Mouse (Mus musculus) spleen, adult 2 months (tissue): ENCODE measurements around the gene Gm3415. TPM values are rescaled to one million over a fixed set of nuclear protein-coding genes. Genes with fewer than 3 reads are reported as not detected.
"Not testable (repeated sequence)": the region's sequence is repeated elsewhere in the genome, so short reads cannot be mapped to it uniquely, and the experiment has no call there.

ENCODE experiments used
- DNase-seq, 2 experiments: peaks; one replicate each; pipeline versions ENCODE4 v3.0.0 to v3.0.0-alpha.2; 2012 to 2021; ENCODE audit warnings: low spot score in 2 of 2, low read depth in 1 of 2
- H3K27ac ChIP-seq: fragments of 200-500 bp; 2 replicates; pipeline ENCODE4 v1.5.1; 2012; ENCODE audit warnings: low read length, inconsistent platforms; ENCODE audit not compliant: insufficient read depth
- H3K27me3 ChIP-seq: fragments of 200-500 bp; 2 replicates; pipeline ENCODE4 v1.6.1; 2012; ENCODE audit warnings: mild to moderate bottlenecking, moderate library complexity, low read length, inconsistent platforms; ENCODE audit not compliant: control insufficient read depth, insufficient read depth
- H3K36me3 ChIP-seq: fragments of 200-500 bp; 2 replicates; pipeline ENCODE4 v1.6.1; 2012; ENCODE audit warnings: mild to moderate bottlenecking, low read length, inconsistent platforms; ENCODE audit not compliant: control insufficient read depth, insufficient read depth
- H3K4me1 ChIP-seq: fragments of 200-500 bp; 2 replicates; pipeline ENCODE4 v1.6.1; 2011; ENCODE audit warnings: inconsistent platforms; ENCODE audit not compliant: control insufficient read depth, insufficient read depth, insufficient read length
- H3K4me3 ChIP-seq: fragments of 200-500 bp; 2 replicates; pipeline ENCODE4 v1.5.1; 2011; ENCODE audit warnings: mild to moderate bottlenecking, inconsistent platforms; ENCODE audit not compliant: insufficient read depth, insufficient read length; ENCODE audit errors: extremely low read depth
- CTCF ChIP-seq: fragments of 200-500 bp; IDR thresholded peaks from 2 replicates; pipeline ENCODE4 v1.5.1; 2011; ENCODE audit warnings: mild to moderate bottlenecking, inconsistent platforms; ENCODE audit not compliant: insufficient read depth, insufficient read length, insufficient replicate concordance; ENCODE audit errors: extremely low read depth
- POLR2A ChIP-seq: fragments of 200-500 bp; IDR thresholded peaks from 2 replicates; pipeline ENCODE4 v1.6.1; 2011; ENCODE audit warnings: low read depth, low read length, inconsistent platforms
- WGBS: fragments of 180-500 bp; shearing (Covaris S2); methylation state at CpG from one replicate; pipeline ENCODE4 v1.1.7; 2018; 5-methylcytosine and 5-hydroxymethylcytosine counted together
- polyA plus RNA-seq: library from polyadenylated mRNA; depleted of rRNA; stranded (reverse); fragments of >200 nt; gene quantifications from 2 replicates; pipeline ENCODE4 v1.2.3, GENCODE M21; 2012

Gm3415 gene
- polyA plus RNA-seq, 1 experiment: not detected

DNA sequence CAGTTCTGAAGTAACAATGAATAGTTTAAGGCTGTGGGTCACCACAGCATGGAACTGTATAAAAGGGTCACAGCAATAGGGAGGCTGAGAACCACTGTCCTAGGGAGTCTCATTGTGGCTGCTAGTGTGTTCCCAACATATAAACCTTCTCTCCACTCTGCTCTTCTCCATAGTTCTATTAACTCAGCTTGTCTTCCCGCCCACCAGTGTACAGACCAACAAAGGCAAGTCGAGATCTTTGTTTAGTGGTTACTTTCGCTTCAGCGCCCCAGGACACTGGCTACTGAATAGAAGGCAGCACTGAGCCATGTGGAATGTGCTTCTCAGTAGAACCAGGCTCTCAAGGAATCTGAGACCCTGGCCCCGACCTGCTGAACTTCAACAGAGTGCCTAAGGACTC lies 36.6 kb downstream of the Gm3415 start:
- Histone ChIP-seq H3K27me3 (no peaks in the 10 kb centered on the region), H3K4me3 (no peak overlapping the region), H3K4me1 (peaks cover 4% of the 10 kb centered on the region; the same call in 1 of the 2 replicates), H3K36me3 (no peaks in the 10 kb centered on the region), H3K27ac (no peak overlapping the region)
- no peak for DNase-seq
- no peak for TF ChIP-seq CTCF
- TF ChIP-seq POLR2A: no peak
- WGBS: 72% methylated on average over 5 of the region's 5 CpGs

DNA sequence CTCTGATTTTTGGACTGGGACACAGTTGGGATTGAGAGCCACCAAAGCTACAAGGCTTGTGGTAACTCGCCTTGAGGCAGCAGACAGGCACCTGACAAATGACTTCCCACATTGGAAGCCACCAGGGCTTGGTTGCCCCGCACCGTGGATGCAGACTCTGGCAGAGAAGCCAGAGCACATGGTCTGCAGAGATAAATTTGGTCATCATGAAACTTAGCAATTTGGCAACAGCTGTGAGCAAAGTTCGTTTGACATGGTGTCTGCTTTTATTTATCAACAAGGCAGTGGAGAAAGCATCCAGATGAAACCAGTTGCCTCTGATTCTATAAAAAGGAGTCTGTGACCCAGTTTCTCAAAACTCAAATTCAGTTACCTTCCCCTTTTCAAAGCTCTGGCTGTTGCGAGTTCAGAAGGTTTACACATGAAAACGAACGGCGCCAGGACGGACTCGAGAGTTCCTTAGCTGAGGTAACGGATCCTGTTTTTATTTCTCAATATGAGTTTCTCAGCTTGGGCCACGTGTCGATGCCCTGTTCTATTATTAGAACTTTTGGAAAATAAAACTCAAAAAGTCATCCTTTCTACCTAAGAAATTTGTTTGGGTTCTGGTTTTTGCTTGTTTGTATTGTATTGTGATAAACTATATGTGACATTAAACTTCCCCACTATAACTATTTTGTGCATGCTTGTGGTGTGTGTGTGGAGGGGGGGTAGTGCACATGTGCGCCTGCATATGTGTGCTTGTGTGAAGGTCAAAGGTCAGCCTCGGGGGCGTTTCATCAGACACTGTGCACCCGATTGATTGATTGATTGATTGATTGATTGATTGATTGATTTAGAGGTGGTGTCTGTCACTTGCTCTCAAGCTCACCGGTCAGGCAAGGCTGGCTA lies 40.9 kb downstream of the Gm3415 start:
- Histone ChIP-seq H3K27me3 (no peaks in the 10 kb centered on the region), H3K36me3 (no peaks in the 10 kb centered on the region), H3K27ac (no peak overlapping the region), H3K4me3 (no peak overlapping the region), H3K4me1 (no peaks in the 10 kb centered on the region; the same call in 1 of the 2 replicates)
- TF ChIP-seq CTCF (no peak), POLR2A (no peak)
- 28% methylated on average over 18 of the region's 18 CpGs for WGBS
- DNase-seq: no peak

DNA sequence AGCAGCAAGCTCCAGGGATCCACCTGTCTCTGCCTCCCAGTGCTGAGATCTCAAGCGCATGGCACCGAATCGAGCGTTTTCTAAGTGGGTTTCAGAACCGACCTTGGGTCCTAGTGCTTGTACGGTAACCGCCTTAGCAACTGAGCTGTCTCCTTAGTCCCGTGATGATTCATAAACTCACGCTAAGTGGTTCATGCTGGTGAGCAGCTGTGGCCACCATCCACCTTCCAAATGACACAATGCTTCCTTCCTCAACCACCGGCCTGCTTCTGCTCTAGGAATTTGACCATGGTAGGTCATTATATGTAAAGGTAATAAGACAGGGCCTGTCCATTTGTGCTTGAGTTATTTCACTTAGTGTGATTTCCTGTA lies 41.6 kb downstream of the Gm3415 start:
- Histone ChIP-seq H3K4me1 (no peaks in the 10 kb centered on the region; the same call in 1 of the 2 replicates), H3K4me3 (no peak overlapping the region), H3K27me3 (no peaks in the 10 kb centered on the region), H3K36me3 (no peaks in the 10 kb centered on the region), H3K27ac (no peak overlapping the region)
- WGBS: 50% methylated on average over 10 of the region's 10 CpGs
- TF ChIP-seq CTCF: no peak
- no peak for TF ChIP-seq POLR2A
- no peak for DNase-seq

DNA sequence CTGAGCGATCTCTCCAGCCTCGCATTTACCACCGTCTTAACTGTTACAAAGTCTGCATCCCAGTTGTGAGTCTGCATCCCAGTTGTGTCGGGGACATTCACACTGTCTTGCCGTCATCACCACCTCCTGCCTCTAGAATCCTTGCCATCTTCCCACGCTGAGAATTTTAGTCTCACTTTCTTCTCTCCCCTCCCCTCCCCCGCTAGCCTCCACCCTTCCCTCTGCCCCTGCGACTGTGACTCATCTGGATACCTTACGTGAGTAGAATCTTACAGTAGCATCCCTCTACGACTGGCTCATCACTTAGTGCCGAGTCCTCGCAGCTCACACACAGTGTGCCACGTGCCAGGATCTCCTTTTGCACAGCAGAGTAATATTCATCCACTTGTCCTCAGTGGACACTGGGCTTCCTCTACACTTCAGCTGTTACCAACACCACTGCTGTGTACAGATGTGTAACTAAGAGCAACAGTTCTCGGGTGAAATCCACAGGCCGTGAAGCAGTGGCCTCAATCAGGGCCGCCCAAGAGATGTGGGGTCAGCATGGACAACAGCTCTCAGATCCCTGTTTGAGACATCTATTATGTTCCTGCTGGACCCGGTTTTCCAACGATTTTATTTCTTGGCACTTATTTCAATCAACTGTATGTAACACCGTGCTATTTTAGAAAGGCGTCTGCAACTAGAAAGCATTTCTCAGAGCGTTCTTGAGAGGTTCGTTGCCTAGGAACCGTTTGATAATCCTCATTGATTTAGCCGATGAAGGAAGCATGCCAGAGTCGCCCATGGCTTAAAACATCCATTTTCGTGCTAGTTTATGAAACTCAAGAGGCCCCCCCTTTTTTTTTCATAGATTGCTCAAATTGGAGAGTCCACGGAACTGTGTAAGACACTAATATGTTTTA lies 42.5 kb downstream of the Gm3415 start:
- 92% methylated on average over 27 of the region's 27 CpGs for WGBS
- H3K27me3 ChIP-seq: no peaks in the 10 kb centered on the region

DNA sequence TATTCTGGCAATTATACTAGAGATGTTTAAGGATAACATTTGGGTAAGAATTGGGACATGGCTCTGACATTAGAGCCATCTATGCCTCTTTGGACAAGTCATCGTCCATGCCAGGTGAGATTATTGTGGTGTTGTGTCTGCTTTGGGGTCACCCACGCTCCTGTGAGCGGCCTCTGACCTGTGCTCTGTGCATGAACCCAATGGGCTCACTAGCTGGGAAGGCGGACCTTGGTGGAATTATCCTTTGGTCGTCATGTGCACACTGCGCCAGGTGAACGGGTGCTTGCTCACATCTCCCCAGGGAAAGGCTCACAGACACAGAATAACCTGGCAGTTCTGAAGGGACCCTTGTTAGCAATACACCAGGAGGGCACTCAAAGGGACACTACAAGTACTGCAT lies 43.3 kb downstream of the Gm3415 start:
- H3K4me3 ChIP-seq, H3K27ac ChIP-seq: not testable (repeated sequence)
- 91% methylated on average over 7 of the region's 7 CpGs for WGBS

More for the DNA sequence above, 42.5 kb downstream of the Gm3415 start:
- Histone ChIP-seq H3K36me3 (no peaks in the 10 kb centered on the region), H3K4me3 (no peak overlapping the region), H3K4me1 (no peaks in the 10 kb centered on the region; the same call in 1 of the 2 replicates), H3K27ac (no peak overlapping the region)
- DNase-seq: no peak
- TF ChIP-seq CTCF (no peak), POLR2A (no peak)

DNA sequence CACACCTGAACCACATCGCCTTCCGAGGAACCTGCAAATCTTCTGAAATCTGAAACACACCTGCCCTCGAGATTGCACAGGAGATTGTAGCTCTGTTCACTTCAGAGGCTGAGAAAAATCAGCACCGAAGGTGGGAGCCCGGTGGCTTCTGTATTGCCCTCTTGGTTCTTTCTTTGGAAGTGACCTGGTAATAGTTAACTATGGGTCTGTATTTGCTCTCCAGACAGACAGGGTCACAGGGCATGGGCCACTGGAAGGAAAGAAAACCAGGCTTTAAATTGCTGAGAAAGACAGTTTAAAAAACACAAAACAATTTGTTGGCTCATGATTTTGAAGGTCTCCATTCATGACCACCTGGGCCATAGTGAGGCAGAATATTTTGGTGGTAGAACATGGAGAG lies 44.0 kb downstream of the Gm3415 start:
- WGBS: 87% methylated on average over 5 of the region's 5 CpGs
- Histone ChIP-seq H3K27me3 (no peaks in the 10 kb centered on the region), H3K4me1 (no peaks in the 10 kb centered on the region; the same call in 1 of the 2 replicates), H3K36me3 (no peaks in the 10 kb centered on the region), H3K4me3 (no peak overlapping the region), H3K27ac (no peak overlapping the region)
- TF ChIP-seq CTCF (no peak), POLR2A (no peak)
- no peak for DNase-seq

More for the DNA sequence above, 43.3 kb downstream of the Gm3415 start:
- not testable (repeated sequence) for H3K4me1 ChIP-seq, DNase-seq, H3K36me3 ChIP-seq, H3K27me3 ChIP-seq
